In genomic region chr11:21091428-21092405, GRCm38 (mm10) we compare ENCODE assay signal across 8 mouse cellular contexts. TPM values are rescaled to one million over a fixed set of nuclear protein-coding genes. Genes with fewer than 3 reads are reported as not detected.
DNase-seq lines count a peak whose midpoint lies in the region; TF ChIP-seq lines count a peak whose summit lies in the region.

No protein-coding gene starts in this region.

- H3K9me3 ChIP-seq in limb, embryonic 10.5 days (replicated peaks): no peaks in the 10 kb centered on the region
- peaks cover 7% of the 10 kb centered on the region; the same call in 1 of the 2 replicates for H3K9me3 ChIP-seq in midbrain, embryonic 10.5 days (replicated peaks)

- H3K36me3 ChIP-seq in limb, embryonic 10.5 days: peaks cover 12% of the 10 kb centered on the region
- peaks cover 16% of the 10 kb centered on the region for H3K36me3 ChIP-seq in midbrain, embryonic 10.5 days
- H3K36me3 ChIP-seq in spleen, adult 2 months (ENCODE audit: control insufficient read depth, insufficient read depth, low read length): no peaks in the 10 kb centered on the region

- no peak for TF ChIP-seq CTCF in spleen, adult 2 months (IDR thresholded peaks at IDR 0.05; ENCODE audit: extremely low read depth, insufficient read depth, insufficient read length, insufficient replicate concordance)

- H3K4me3 ChIP-seq in limb, embryonic 10.5 days: peak overlapping the region; percentile 92
- peak overlapping the region; percentile 90 for H3K4me3 ChIP-seq in midbrain, embryonic 10.5 days
- H3K4me3 ChIP-seq in spleen, adult 2 months (ENCODE audit: extremely low read depth, insufficient read depth, insufficient read length): peak overlapping the region; percentile 83

- WGBS in limb, embryonic 10.5 days: under 1% methylated on average over 96 of the region's 99 CpGs
- 3% methylated on average over 99 of the region's 99 CpGs for WGBS in midbrain, embryonic 10.5 days
- under 1% methylated on average over 93 of the region's 99 CpGs for WGBS in spleen, adult 2 months

- peak overlapping the region; percentile 99 for H3K27ac ChIP-seq in limb, embryonic 10.5 days
- H3K27ac ChIP-seq in midbrain, embryonic 10.5 days (replicated peaks): peak overlapping the region; percentile 100
- peak overlapping the region; percentile 95 for H3K27ac ChIP-seq in spleen, adult 2 months (ENCODE audit: insufficient read depth, low read length)

- peaks cover 19% of the 10 kb centered on the region for H3K4me1 ChIP-seq in limb, embryonic 10.5 days
- peaks cover 22% of the 10 kb centered on the region for H3K4me1 ChIP-seq in midbrain, embryonic 10.5 days
- H3K4me1 ChIP-seq in spleen, adult 2 months (ENCODE audit: control insufficient read depth, insufficient read depth, insufficient read length): peaks cover 6% of the 10 kb centered on the region

- H3K27me3 ChIP-seq in limb, embryonic 10.5 days (ENCODE audit: low read depth, poor library complexity, severe bottlenecking): no peaks in the 10 kb centered on the region
- no peaks in the 10 kb centered on the region for H3K27me3 ChIP-seq in midbrain, embryonic 10.5 days (ENCODE audit: low read depth, poor library complexity, severe bottlenecking)
- no peaks in the 10 kb centered on the region for H3K27me3 ChIP-seq in spleen, adult 2 months (ENCODE audit: control insufficient read depth, insufficient read depth, low read length)

- no peak for TF ChIP-seq POLR2A in spleen, adult 2 months (IDR thresholded peaks at IDR 0.05; ENCODE audit: low read depth, low read length)

- peak; percentile 62 to 72 for DNase-seq in left cerebral cortex, adult 18-20 months (ENCODE audit: low spot score in 2 of 2)
- no peak for DNase-seq in left cerebral cortex, adult 11 months (ENCODE audit: low spot score)
- DNase-seq in cerebellum, postnatal 4 days (ENCODE audit: low spot score in 2 of 2): peak; percentile 24 to 64
- DNase-seq in gastrocnemius, adult 8-10 months (ENCODE audit: low spot score in 2 of 2): peak; percentile 25 to 42
- peak; percentile 28 for DNase-seq in hindlimb bud, embryonic 11.5 days (ENCODE audit: extremely low spot score, low read depth, low spot score)
- DNase-seq in limb, embryonic 10.5 days (ENCODE audit: low spot score): peak; percentile 73
- peak; percentile 71 for DNase-seq in midbrain, embryonic 10.5 days (ENCODE audit: low spot score)
- peak in 1 of 2 experiments; percentile 55 for DNase-seq in spleen, adult 2 months (ENCODE audit: low read depth in 1 of 2, low spot score in 2 of 2)

RNA-seq across cellular contexts. Expression of gene Peli1, which starts 0.6 kb away (rescaled TPM):
- total RNA-seq in left cerebral cortex, adult 18-20 months (2021): 10 to 100 TPM; 37.6 to 47.2 TPM
- 10 to 100 TPM; 10.1 to 12.5 (median 10.9) TPM for total RNA-seq in gastrocnemius, adult 8-10 months (2022)
- polyA plus RNA-seq in limb, embryonic 10.5 days (2016; fragmentation: Nextera tagmentation; extraction: Ambion mirVana): 59.0 and 64.3 TPM in 2 replicates
- 62.0 and 76.7 TPM in 2 replicates for polyA plus RNA-seq in midbrain, embryonic 10.5 days (2016; fragmentation: Nextera tagmentation; extraction: Ambion mirVana)
- polyA plus RNA-seq in spleen, adult 2 months (2012; rRNA removed): 25.2 and 60.5 TPM in 2 replicates
